Mouse (Mus musculus): ENCODE measurements around the gene Scn1b. TPM values are rescaled to one million over a fixed set of nuclear protein-coding genes. Genes with fewer than 3 reads are reported as not detected.

Scn1b gene
- polyA plus RNA-seq, 1 experiment from 2014 or later, result 3.4 TPM

DNA sequence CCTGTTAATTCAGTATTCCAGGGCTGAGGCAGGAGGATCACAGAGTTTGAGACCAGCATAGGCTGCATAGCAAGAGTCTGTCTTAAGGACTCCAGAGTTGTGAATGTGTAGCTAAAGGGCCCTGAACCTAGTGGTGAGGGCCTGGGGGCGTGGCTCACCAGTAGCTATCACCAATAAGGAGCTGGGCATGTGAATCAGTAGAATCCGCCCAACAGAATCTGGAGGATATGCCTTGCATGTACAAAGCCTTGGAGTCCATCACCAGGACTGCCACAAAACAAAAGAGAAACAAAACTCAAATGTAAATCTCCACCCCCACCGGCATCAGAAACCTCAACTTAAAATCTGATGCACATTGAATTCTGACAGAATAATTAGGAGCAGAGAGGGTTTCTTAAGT, 21.3 kb upstream of the Scn1b start:
- Histone ChIP-seq H3K27me3 (ENCODE audit: control insufficient read depth, insufficient read depth, low read length) (no peaks in the 10 kb centered on the region), H3K36me3 (ENCODE audit: control insufficient read depth, insufficient read depth, low read length) (peaks cover 11% of the 10 kb centered on the region), H3K27ac (replicated peaks in 1 of 2; ENCODE audit: control insufficient read depth in 1 of 2, insufficient read depth in 1 of 2, low read depth in 2 of 2, low read length in 2 of 2) (peak overlapping the region in 1 of 2 experiments; percentile 80; a peak in 2 of 4 replicates), H3K4me2 (ENCODE audit: low read length) (peak overlapping the region; percentile 85), H3K9me3 (ENCODE audit: control insufficient read depth, low read length) (no peaks in the 10 kb centered on the region), H3K4me1 (ENCODE audit: control insufficient read depth in 2 of 2, insufficient read depth in 2 of 2, low read length in 2 of 2) (peaks cover 26 to 32% of the 10 kb centered on the region in 2 experiments), H3K4me3 (ENCODE audit: control insufficient read depth in 1 of 2, insufficient read depth in 1 of 2, low read depth in 1 of 2, low read length in 2 of 2) (peak overlapping the region in 1 of 2 experiments; percentile 97; a peak in 2 of 4 replicates), H3K9ac (ENCODE audit: low read length) (peak overlapping the region; percentile 62)
- 73% methylated on average over 3 of the region's 3 CpGs for WGBS
- no peak for ATAC-seq (ENCODE audit: insufficient number of reproducible peaks, insufficient read depth, low FRiP score, low read depth)

DNA sequence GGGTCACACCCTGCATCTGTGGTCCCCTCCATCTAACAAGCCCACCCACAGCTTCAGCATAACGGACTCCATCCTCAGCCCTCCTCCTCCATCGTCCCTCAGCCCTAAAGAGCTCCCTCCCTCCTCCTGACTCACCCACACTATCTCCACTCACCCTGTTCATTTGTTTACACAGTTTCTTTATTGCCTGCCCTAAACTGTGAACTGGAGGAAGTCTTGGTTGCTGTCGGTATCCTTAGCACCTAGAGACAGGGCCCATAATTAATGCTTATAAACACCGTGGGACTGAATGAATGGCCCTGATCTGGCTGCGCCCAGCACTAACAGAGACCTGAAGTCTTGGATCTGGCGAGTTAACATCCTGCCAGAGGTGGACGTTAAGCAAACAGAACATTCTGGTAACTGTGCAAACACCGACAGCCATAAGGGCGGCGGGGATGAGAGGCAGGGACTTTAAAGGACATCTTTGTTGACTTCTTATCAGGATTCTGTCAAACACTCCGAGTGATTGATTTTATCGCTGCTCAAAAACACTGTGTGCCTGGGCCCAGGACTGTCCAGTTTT, 18.9 kb upstream of the Scn1b start:
- H3K9ac ChIP-seq (ENCODE audit: low read length), result no peak overlapping the region; the same call in 1 of the 2 replicates
- no peaks in the 10 kb centered on the region for H3K27me3 ChIP-seq (ENCODE audit: control insufficient read depth, insufficient read depth, low read length)
- no peak overlapping the region for H3K27ac ChIP-seq (replicated peaks in 1 of 2; ENCODE audit: control insufficient read depth in 1 of 2, insufficient read depth in 1 of 2, low read depth in 2 of 2, low read length in 2 of 2)
- no peak for ATAC-seq (ENCODE audit: insufficient number of reproducible peaks, insufficient read depth, low FRiP score, low read depth)
- no peak overlapping the region for H3K4me3 ChIP-seq (ENCODE audit: control insufficient read depth in 1 of 2, insufficient read depth in 1 of 2, low read depth in 1 of 2, low read length in 2 of 2)
- H3K4me2 ChIP-seq (ENCODE audit: low read length), result no peak overlapping the region
- H3K4me1 ChIP-seq (ENCODE audit: control insufficient read depth in 2 of 2, insufficient read depth in 2 of 2, low read length in 2 of 2), result peaks cover 22 to 23% of the 10 kb centered on the region in 2 experiments
- H3K36me3 ChIP-seq (ENCODE audit: control insufficient read depth, insufficient read depth, low read length), result peaks cover 35% of the 10 kb centered on the region
- 41% methylated on average over 12 of the region's 12 CpGs for WGBS
- no peaks in the 10 kb centered on the region for H3K9me3 ChIP-seq (ENCODE audit: control insufficient read depth, low read length)

DNA sequence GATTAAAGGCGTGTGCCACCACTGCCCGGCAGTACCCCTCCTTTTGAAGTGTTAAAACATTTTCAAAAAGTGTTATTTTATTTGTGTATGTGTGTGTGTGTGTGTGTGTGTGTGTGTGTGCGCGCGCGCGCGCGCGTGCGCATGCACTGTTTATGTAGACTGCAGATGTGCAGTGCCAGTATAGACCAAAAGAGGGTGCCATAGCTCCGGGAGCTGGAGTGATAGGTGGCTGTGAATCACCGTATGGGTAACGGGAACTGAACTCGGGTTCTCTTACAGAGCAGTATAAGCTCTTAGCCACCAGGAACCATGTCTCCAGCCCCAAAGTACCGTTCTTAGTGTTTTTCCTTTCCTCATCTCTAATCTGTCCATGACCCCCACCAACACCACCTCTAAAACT, 18.1 kb upstream of the Scn1b start:
- Histone ChIP-seq H3K36me3 (ENCODE audit: control insufficient read depth, insufficient read depth, low read length) (peaks cover 43% of the 10 kb centered on the region), H3K4me1 (ENCODE audit: control insufficient read depth in 2 of 2, insufficient read depth in 2 of 2, low read length in 2 of 2) (peaks cover 27 to 28% of the 10 kb centered on the region in 2 experiments), H3K9ac (ENCODE audit: low read length) (no peak overlapping the region), H3K27ac (replicated peaks in 1 of 2; ENCODE audit: control insufficient read depth in 1 of 2, insufficient read depth in 1 of 2, low read depth in 2 of 2, low read length in 2 of 2) (no peak overlapping the region), H3K27me3 (ENCODE audit: control insufficient read depth, insufficient read depth, low read length) (no peaks in the 10 kb centered on the region), H3K4me2 (ENCODE audit: low read length) (no peak overlapping the region), H3K9me3 (ENCODE audit: control insufficient read depth, low read length) (no peaks in the 10 kb centered on the region), H3K4me3 (ENCODE audit: control insufficient read depth in 1 of 2, insufficient read depth in 1 of 2, low read depth in 1 of 2, low read length in 2 of 2) (no peak overlapping the region)
- 97% methylated on average over 16 of the region's 16 CpGs for WGBS
- no peak for ATAC-seq (ENCODE audit: insufficient number of reproducible peaks, insufficient read depth, low FRiP score, low read depth)

DNA sequence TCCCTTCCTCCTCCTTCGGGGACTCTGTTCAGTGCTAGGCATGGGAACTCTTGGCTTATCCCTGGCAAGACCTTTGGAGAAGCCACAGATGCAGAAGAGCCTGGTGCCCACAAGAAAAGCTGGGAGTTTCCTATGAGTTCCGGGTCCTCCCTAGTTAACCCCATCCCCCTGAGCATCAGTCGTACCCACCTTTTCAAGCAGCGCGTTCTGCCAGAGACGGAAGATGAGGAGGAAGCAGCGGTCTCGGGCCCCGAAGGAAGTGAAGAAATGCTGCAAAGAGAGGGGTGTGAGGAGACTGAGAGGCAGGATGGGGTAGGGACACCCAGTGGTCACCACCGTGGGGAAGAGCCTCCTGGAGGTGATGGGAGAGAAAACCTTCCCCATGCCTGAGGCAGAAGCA, 14.1 kb upstream of the Scn1b start:
- Histone ChIP-seq H3K4me2 (ENCODE audit: low read length) (no peak overlapping the region), H3K27me3 (ENCODE audit: control insufficient read depth, insufficient read depth, low read length) (no peaks in the 10 kb centered on the region), H3K36me3 (ENCODE audit: control insufficient read depth, insufficient read depth, low read length) (peaks cover 79% of the 10 kb centered on the region), H3K4me1 (ENCODE audit: control insufficient read depth in 2 of 2, insufficient read depth in 2 of 2, low read length in 2 of 2) (peaks cover 7 to 9% of the 10 kb centered on the region in 2 experiments; a peak in 3 of 4 replicates), H3K9ac (ENCODE audit: low read length) (no peak overlapping the region), H3K27ac (replicated peaks in 1 of 2; ENCODE audit: control insufficient read depth in 1 of 2, insufficient read depth in 1 of 2, low read depth in 2 of 2, low read length in 2 of 2) (peak overlapping the region in 1 of 2 experiments; percentile 43; a peak in 2 of 4 replicates), H3K9me3 (ENCODE audit: control insufficient read depth, low read length) (no peaks in the 10 kb centered on the region), H3K4me3 (ENCODE audit: control insufficient read depth in 1 of 2, insufficient read depth in 1 of 2, low read depth in 1 of 2, low read length in 2 of 2) (no peak overlapping the region)
- ATAC-seq (ENCODE audit: insufficient number of reproducible peaks, insufficient read depth, low FRiP score, low read depth), result no peak
- 93% methylated on average over 10 of the region's 10 CpGs for WGBS

DNA sequence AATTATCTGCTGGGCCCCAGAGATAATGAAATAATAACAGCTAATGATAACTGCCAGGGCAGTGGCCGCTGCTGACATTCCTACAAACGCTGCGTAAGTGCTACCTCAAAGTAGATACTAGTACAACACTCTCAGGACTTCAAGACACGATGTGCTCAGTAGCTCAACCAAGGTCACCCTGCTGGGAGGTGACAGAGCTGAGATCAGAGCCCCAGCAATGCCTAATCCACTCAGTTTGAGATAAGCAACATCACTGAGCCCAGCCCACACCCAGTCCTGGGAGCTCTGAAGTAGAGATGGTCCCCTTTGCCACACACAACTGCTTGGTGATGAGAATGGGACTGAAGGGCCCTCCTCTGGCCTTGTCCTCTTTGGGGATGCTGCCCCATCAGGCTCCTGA, 13.5 kb upstream of the Scn1b start:
- Histone ChIP-seq H3K27ac (replicated peaks in 1 of 2; ENCODE audit: control insufficient read depth in 1 of 2, insufficient read depth in 1 of 2, low read depth in 2 of 2, low read length in 2 of 2) (peak overlapping the region; percentile 43 to 47), H3K36me3 (ENCODE audit: control insufficient read depth, insufficient read depth, low read length) (peaks cover 85% of the 10 kb centered on the region), H3K9ac (ENCODE audit: low read length) (no peak overlapping the region), H3K4me1 (ENCODE audit: control insufficient read depth in 2 of 2, insufficient read depth in 2 of 2, low read length in 2 of 2) (peaks cover 7% of the 10 kb centered on the region in 2 experiments; a peak in 3 of 4 replicates), H3K9me3 (ENCODE audit: control insufficient read depth, low read length) (no peaks in the 10 kb centered on the region), H3K4me3 (ENCODE audit: control insufficient read depth in 1 of 2, insufficient read depth in 1 of 2, low read depth in 1 of 2, low read length in 2 of 2) (no peak overlapping the region), H3K4me2 (ENCODE audit: low read length) (no peak overlapping the region), H3K27me3 (ENCODE audit: control insufficient read depth, insufficient read depth, low read length) (no peaks in the 10 kb centered on the region)
- ATAC-seq (ENCODE audit: insufficient number of reproducible peaks, insufficient read depth, low FRiP score, low read depth), result peak; percentile 49; the same call in 1 of the 2 replicates
- 20% methylated on average over 4 of the region's 4 CpGs for WGBS

DNA sequence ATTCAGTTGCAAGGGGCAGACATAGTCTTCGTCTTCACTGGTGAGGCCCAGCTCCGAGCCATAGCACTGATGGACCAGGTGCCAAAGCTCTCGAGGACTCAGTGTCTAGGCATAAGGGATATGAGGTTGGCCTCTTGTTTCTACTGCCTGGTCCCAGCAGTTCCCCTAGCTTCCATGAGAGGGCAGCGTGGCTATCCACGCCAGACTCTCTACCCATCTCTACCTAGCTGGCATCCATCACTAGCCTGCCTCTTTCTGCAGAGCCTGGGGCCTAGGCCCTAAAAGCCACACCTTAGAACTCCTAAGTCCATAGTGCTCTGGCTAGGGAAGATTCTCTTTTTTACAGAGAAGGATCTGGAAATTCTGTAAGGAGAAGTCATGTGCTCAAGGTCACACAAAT, 13.0 kb upstream of the Scn1b start:
- ATAC-seq (ENCODE audit: insufficient number of reproducible peaks, insufficient read depth, low FRiP score, low read depth), result peak; percentile 41
- peak overlapping the region; percentile 43 to 47 for H3K27ac ChIP-seq (replicated peaks in 1 of 2; ENCODE audit: control insufficient read depth in 1 of 2, insufficient read depth in 1 of 2, low read depth in 2 of 2, low read length in 2 of 2)

DNA sequence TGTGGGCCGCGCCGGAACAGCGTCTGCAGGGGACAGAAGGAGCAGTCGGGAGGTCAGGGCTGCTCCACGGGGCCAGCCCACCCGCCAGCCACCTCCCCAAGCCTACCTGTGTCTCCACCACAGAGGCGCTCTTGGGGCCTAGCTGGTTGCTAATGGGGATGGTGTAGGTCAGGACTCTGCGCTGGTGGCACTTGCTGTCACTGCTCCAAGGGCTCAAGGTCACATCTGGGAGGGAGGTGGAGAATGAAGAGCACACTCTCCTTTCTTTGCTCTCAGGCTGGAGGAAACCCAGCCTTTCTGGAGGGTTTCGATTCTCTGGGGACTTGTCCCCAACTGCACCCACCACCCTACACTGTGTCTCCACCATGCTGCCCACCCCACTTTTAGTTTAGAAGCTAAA, 8.9 kb upstream of the Scn1b start:
- Histone ChIP-seq H3K27me3 (ENCODE audit: control insufficient read depth, insufficient read depth, low read length) (no peaks in the 10 kb centered on the region), H3K9me3 (ENCODE audit: control insufficient read depth, low read length) (no peaks in the 10 kb centered on the region), H3K4me2 (ENCODE audit: low read length) (no peak overlapping the region), H3K9ac (ENCODE audit: low read length) (no peak overlapping the region), H3K36me3 (ENCODE audit: control insufficient read depth, insufficient read depth, low read length) (peaks cover 100% of the 10 kb centered on the region), H3K4me3 (ENCODE audit: control insufficient read depth in 1 of 2, insufficient read depth in 1 of 2, low read depth in 1 of 2, low read length in 2 of 2) (no peak overlapping the region), H3K27ac (replicated peaks in 1 of 2; ENCODE audit: control insufficient read depth in 1 of 2, insufficient read depth in 1 of 2, low read depth in 2 of 2, low read length in 2 of 2) (no peak overlapping the region), H3K4me1 (ENCODE audit: control insufficient read depth in 2 of 2, insufficient read depth in 2 of 2, low read length in 2 of 2) (peaks cover 5 to 6% of the 10 kb centered on the region in 2 experiments; a peak in 2 of 4 replicates)
- 96% methylated on average over 10 of the region's 10 CpGs for WGBS
- ATAC-seq (ENCODE audit: insufficient number of reproducible peaks, insufficient read depth, low FRiP score, low read depth), result no peak

More for the DNA sequence above, 13.0 kb upstream of the Scn1b start:
- H3K4me3 ChIP-seq (ENCODE audit: control insufficient read depth in 1 of 2, insufficient read depth in 1 of 2, low read depth in 1 of 2, low read length in 2 of 2), result no peak overlapping the region
- H3K36me3 ChIP-seq (ENCODE audit: control insufficient read depth, insufficient read depth, low read length), result peaks cover 90% of the 10 kb centered on the region
- H3K9me3 ChIP-seq (ENCODE audit: control insufficient read depth, low read length), result no peaks in the 10 kb centered on the region
- peaks cover 7% of the 10 kb centered on the region in 2 experiments; a peak in 2 of 4 replicates for H3K4me1 ChIP-seq (ENCODE audit: control insufficient read depth in 2 of 2, insufficient read depth in 2 of 2, low read length in 2 of 2)
- H3K9ac ChIP-seq (ENCODE audit: low read length), result no peak overlapping the region
- H3K27me3 ChIP-seq (ENCODE audit: control insufficient read depth, insufficient read depth, low read length), result no peaks in the 10 kb centered on the region
- no peak overlapping the region for H3K4me2 ChIP-seq (ENCODE audit: low read length)
- WGBS, result 71% methylated on average over 5 of the region's 5 CpGs

DNA sequence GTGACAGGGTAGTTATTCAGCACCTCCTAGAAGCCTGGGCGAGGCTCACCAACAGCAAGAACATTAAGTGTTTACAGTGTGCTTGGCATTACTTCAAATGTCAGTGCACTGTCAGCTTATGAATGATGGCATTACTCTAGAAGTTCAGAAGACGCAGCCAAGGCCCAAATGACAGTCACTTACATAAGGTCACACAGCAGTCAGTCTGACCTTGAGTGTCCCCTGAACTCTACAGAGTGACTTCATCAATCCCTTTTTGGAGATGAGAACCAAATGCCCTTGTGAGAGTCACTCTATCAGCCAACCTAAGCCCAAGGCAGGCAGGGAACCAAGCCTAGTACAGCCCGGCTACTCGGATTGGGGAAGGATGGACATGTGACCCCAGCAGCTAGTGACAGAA, 5.1 kb upstream of the Scn1b start:
- H3K9ac ChIP-seq (ENCODE audit: low read length), result no peak overlapping the region
- H3K27ac ChIP-seq (replicated peaks in 1 of 2; ENCODE audit: control insufficient read depth in 1 of 2, insufficient read depth in 1 of 2, low read depth in 2 of 2, low read length in 2 of 2), result no peak overlapping the region
- H3K9me3 ChIP-seq (ENCODE audit: control insufficient read depth, low read length), result no peaks in the 10 kb centered on the region
- WGBS, result 75% methylated on average over 4 of the region's 4 CpGs
- peaks cover 5% of the 10 kb centered on the region; the same call in 1 of the 2 replicates for H3K27me3 ChIP-seq (ENCODE audit: control insufficient read depth, insufficient read depth, low read length)
- peaks cover 3 to 5% of the 10 kb centered on the region in 2 experiments; a peak in 3 of 4 replicates for H3K4me1 ChIP-seq (ENCODE audit: control insufficient read depth in 2 of 2, insufficient read depth in 2 of 2, low read length in 2 of 2)
- ATAC-seq (ENCODE audit: insufficient number of reproducible peaks, insufficient read depth, low FRiP score, low read depth), result no peak
- H3K4me3 ChIP-seq (ENCODE audit: control insufficient read depth in 1 of 2, insufficient read depth in 1 of 2, low read depth in 1 of 2, low read length in 2 of 2), result no peak overlapping the region
- H3K36me3 ChIP-seq (ENCODE audit: control insufficient read depth, insufficient read depth, low read length), result peaks cover 89% of the 10 kb centered on the region
- no peak overlapping the region for H3K4me2 ChIP-seq (ENCODE audit: low read length)

Data from heart, embryonic 14.5 days (tissue).